Mouse (Mus musculus) large intestine, adult 2 months (tissue): ENCODE measurements around the gene Mpv17. TPM values are rescaled to one million over a fixed set of nuclear protein-coding genes. Genes with fewer than 3 reads are reported as not detected.

Experiments
- DNase-seq: peaks from one replicate; pipeline ENCODE4 v3.0.0-alpha.2; 2012; ENCODE audit warnings: low read depth, low spot score
- WGBS: fragments of 180-500 bp; shearing (Covaris S2); methylation state at CpG from one replicate; pipeline ENCODE4 v1.1.7; 2018; 5-methylcytosine and 5-hydroxymethylcytosine counted together
- polyA plus RNA-seq: library from polyadenylated mRNA; depleted of rRNA; stranded (reverse); fragments of >200 nt; gene quantifications from 2 replicates; pipeline ENCODE4 v1.2.3, GENCODE M21; 2012; rRNA removed

The Mpv17 gene
- polyA plus RNA-seq, 1 experiment = 46.8 TPM

DNA sequence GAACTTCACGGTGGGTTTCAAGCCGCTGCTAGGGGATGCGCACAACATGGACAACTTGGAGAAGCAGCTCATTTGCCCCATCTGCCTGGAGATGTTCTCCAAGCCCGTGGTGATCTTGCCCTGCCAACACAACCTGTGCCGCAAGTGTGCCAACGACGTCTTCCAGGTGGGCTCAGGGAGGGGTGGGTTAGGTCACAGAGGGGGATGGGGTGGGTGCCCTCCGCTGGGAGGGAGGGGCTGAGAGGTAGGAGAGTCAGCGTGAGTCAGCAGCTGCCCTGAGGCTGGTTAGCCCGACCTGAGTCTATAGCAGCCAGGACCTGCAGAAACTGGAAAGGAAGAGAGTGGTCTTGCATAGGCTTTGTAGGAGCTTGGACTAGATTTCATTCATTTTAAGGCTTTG is 37.1 kb downstream of the Mpv17 start:
- 23% methylated on average over 10 of the region's 10 CpGs for WGBS
- no peak for DNase-seq

- DNase-seq = no peak
These were observed 37.7 kb downstream of the Mpv17 start, which contains the start of gene Trim54 for GRCm38 (mm10) chr5:31116354-31116753. Gene Trim54 (plus strand): TSS chr5:31116712.

GRCm38 (mm10) chr5:31110781-31111180 is 43.3 kb downstream of the Mpv17 start:
- WGBS = 22% methylated on average over 7 of the region's 7 CpGs
- no peak for DNase-seq

More at GRCm38 (mm10) chr5:31116354-31116753, 37.7 kb downstream of the Mpv17 start, which contains the start of gene Trim54:
- WGBS = 22% methylated on average over 3 of the region's 3 CpGs

DNA sequence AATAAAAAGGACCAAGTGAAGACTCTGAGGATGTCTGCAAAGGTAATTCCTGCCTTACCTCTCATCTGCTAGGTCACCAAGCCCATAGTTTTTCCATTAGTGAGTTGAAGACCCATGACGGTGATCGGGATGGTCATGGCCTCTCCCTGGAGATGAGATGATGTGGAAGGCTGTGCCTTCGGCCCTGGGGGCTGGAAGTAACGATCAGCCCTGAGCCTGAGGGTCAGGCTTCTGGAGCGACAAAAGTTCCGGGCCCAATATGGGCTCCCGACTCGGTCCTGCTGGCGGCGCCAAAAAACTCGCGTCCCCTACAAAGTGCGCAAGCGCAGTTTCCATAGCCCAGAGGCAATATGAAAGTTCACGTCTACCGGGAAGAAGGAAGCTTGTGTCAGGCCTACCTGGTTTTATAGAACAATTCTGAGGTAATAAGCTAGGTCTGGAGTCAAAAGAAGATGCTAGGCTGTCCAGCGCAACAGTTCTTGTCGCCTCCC is 46.0 kb downstream of the Mpv17 start, which contains the start of gene Slc30a3:
Gene Slc30a3, minus strand, starts transcription at position 238 of the 491 bp plus-strand sequence.
- 91% methylated on average over 18 of the region's 18 CpGs for WGBS
- DNase-seq = no peak

DNA sequence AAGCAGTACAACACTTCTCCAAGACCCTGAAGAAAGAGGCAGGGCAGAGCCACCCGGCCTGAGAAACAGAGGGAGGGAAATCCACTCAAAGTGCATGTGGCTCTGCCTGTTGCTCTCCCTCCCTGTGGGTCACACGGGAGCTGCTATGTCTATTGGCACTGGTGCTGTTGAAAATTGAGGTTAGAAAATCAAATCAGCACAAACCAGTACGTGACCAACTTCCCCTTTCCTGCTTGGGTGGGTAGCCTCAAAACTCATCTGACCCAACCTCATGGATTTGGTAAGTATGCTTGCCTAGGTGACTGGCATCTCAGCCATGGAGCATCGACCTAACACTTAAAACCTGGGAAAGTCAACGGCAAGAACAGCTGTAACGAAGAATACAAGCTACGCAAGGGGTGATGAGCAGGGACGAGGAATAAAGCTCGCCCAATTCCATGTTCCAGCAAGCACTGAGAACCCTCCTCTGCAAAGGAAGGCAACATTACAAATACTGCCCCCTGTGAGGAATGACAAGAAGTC is 48.2 kb downstream of the Mpv17 start, which contains the start of gene Dnajc5g:
Gene Dnajc5g, plus strand, starts transcription at position 472 of the 522 bp plus-strand sequence.
- no peak for DNase-seq
- WGBS = 75% methylated on average over 9 of the region's 9 CpGs

GRCm38 (mm10) chr5:31095711-31096480 is 58.2 kb downstream of the Mpv17 start:
- no peak for DNase-seq
- WGBS = 27% methylated on average over 11 of the region's 11 CpGs

DNA sequence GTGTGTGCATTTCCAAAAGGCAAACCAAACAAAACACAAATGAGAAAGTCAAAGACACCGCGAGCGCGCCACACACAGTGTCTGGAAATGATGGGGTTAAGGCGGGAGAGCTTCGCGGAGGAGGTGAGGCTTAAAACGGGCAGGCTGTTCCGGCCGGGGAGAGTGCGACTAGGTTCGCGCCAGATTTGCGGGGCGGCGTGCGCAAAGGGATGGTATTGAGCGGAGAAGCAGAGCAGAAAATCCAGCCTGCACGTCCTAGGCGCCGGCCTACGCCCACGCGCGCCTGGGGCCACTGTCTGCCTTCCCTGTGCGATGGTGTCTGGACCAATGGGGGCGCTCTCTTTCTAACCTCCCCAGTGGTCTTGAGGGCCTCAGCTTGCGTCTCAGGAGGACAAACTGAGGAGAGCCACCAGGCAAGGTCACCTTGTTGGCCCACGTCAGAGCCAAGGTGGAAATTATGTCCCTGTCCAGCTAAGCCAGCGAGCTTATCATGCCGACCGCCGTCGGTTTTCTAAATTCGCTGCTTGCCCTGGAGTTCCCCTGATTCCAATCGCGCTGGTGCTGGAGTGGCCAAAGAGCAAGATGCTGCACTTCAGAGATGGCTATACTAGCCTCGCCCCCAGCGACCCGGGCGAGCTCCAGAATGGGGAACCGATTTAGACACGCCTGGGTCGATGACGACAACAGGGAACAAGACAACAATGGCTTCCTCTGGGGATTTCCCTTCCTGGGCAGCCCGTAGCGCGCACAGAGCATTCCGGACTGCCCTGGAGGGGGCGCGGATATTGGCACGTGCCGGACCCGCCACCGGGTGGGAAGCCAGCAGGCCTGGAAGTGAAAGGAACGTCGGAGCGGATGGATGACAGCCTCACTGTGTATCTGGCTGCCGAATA is 59.0 kb downstream of the Mpv17 start:
- no peak for DNase-seq
- WGBS = under 1% methylated on average over 59 of the region's 59 CpGs

- WGBS = 2% methylated on average over 29 of the region's 29 CpGs
These were observed 59.8 kb downstream of the Mpv17 start for GRCm38 (mm10) chr5:31094100-31094798.

DNA sequence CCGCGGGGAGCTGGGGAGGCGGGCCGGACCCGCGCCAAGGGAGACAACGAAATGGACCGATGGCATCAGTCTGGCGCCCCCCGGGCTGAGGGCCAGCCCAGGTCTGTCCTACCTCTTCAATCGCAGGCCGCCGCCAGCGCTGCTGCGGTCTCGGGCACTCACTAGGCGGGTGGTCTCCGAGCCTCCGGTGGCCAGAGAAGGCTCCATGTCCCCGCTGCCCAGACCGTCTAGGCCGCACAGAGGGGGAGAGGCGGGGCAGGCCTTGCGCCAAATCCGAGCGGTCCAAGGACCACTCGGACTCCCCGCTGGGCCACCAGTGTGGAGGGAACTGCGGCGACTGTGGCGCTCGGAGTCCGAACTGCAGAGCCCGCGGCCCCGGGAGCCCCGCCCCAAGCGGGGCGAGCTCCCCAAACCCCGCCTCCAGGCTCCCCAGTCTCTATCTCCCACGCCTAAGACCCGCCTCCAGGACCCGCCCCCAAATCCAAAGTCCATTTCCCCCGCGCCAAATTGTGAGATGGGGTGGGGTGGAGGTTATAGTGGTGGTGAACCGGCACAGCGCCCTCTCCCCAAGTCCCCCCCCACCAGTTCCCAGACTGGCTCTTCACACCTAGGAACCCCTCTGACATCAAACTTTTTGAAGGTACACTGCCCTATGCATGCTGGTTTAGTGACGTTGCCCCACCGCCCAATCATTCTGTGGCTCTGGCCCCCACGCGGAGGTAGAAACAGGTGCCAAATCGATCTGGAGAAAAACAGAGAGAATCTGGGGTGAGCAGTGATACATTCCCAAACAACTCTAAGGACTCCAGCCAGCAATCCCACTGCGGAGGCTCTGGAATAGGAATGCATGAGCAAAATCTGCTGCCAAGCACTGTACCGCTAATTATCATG is 60.7 kb downstream of the Mpv17 start:
- no peak for DNase-seq
- 1% methylated on average over 53 of the region's 54 CpGs for WGBS

More at GRCm38 (mm10) chr5:31094100-31094798, 59.8 kb downstream of the Mpv17 start:
- no peak for DNase-seq

- WGBS = 6% methylated on average over 46 of the region's 53 CpGs
- no peak for DNase-seq
These were observed 61.6 kb downstream of the Mpv17 start for GRCm38 (mm10) chr5:31092231-31092975.

Other genes starting within 250 kb of the Mpv17 start
- gene Ost4, start 246.5 kb downstream of the Mpv17 start, polyA plus RNA-seq = 317 and 323 TPM in 2 replicates
- 46.7 and 48.6 TPM in 2 replicates for gene Emilin1, start 240.8 kb downstream of the Mpv17 start, polyA plus RNA-seq
- 189 and 395 TPM in 2 replicates for gene Khk, start 232.8 kb downstream of the Mpv17 start, polyA plus RNA-seq
- gene Cgref1, start 208.7 kb downstream of the Mpv17 start, polyA plus RNA-seq = 111 and 239 TPM in 2 replicates
- gene Preb, start 193.9 kb downstream of the Mpv17 start, polyA plus RNA-seq = 386 and 408 TPM in 2 replicates
- 0.33 and 0.62 TPM in 2 replicates for gene Tcf23, start 185.6 kb downstream of the Mpv17 start, polyA plus RNA-seq
- 92.9 and 98.2 TPM in 2 replicates for gene Atraid, start 105.9 kb downstream of the Mpv17 start, polyA plus RNA-seq
- gene Slc5a6, start 105.3 kb downstream of the Mpv17 start, polyA plus RNA-seq = 73.4 and 107 TPM in 2 replicates
- gene Cad, start 99.5 kb downstream of the Mpv17 start, polyA plus RNA-seq = 15.1 and 21.2 TPM in 2 replicates
- gene Dnajc5g, start 48.0 kb downstream of the Mpv17 start, polyA plus RNA-seq = not detected in 2 replicates
- 0.14 and 0.16 TPM in 2 replicates for gene Slc30a3, start 46.0 kb downstream of the Mpv17 start, polyA plus RNA-seq
- gene Trim54, start 37.5 kb downstream of the Mpv17 start, polyA plus RNA-seq = 0.05 TPM in 1 of 2 replicates, not detected in the other
- not detected in 2 replicates for gene Ucn, start 15.4 kb downstream of the Mpv17 start, polyA plus RNA-seq
- 0.38 and 0.71 TPM in 2 replicates for gene Gm29609, start 25.7 kb upstream of the Mpv17 start, polyA plus RNA-seq
- 46.9 and 53.6 TPM in 2 replicates for gene Gtf3c2, start 25.9 kb upstream of the Mpv17 start, polyA plus RNA-seq
- 73.2 and 81.2 TPM in 2 replicates for gene Snx17, start 39.0 kb upstream of the Mpv17 start, polyA plus RNA-seq
- gene Eif2b4, start 39.2 kb upstream of the Mpv17 start, polyA plus RNA-seq = 51.0 and 54.4 TPM in 2 replicates
- 35.0 and 46.0 TPM in 2 replicates for gene Zfp513, start 48.1 kb upstream of the Mpv17 start, polyA plus RNA-seq
- gene Ppm1g, start 66.4 kb upstream of the Mpv17 start, polyA plus RNA-seq = 47.4 and 58.8 TPM in 2 replicates
- gene Nrbp1, start 86.6 kb upstream of the Mpv17 start, polyA plus RNA-seq = 143 and 149 TPM in 2 replicates
- gene Gm9970, start 87.0 kb upstream of the Mpv17 start, polyA plus RNA-seq = not detected in 2 replicates
- gene Krtcap3, start 97.4 kb upstream of the Mpv17 start, polyA plus RNA-seq = 186 and 200 TPM in 2 replicates
- 26.5 and 33.0 TPM in 2 replicates for gene Ift172, start 136.9 kb upstream of the Mpv17 start, polyA plus RNA-seq
- 1.8 and 2.6 TPM in 2 replicates for gene Fndc4, start 141.8 kb upstream of the Mpv17 start, polyA plus RNA-seq
- 0.15 and 0.26 TPM in 2 replicates for gene Gckr, start 143.2 kb upstream of the Mpv17 start, polyA plus RNA-seq